Mouse (Mus musculus) gastrocnemius, postnatal 25 days (tissue): ENCODE measurements around the gene Aqp1. TPM values are rescaled to one million over a fixed set of nuclear protein-coding genes. Genes with fewer than 3 reads are reported as not detected.
A peak's percentile ranks its signal among the peaks of the same experiment; 100 is the strongest.

Experiments
- DNase-seq: peaks from one replicate; pipeline ENCODE4 v3.0.0; 2022
- long read RNA-seq, 2 experiments: library from polyadenylated mRNA; stranded (forward); transcript quantifications; one replicate each; pipeline ENCODE4 v2.0.0; 2021
- total RNA-seq, 2 experiments: library from RNA; stranded (reverse); gene quantifications; 1 replicate in 1 of 2; 2 replicates in 1 of 2; pipeline ENCODE4 v1.2.3; 2021

Gene Aqp1
- total RNA-seq = 100 to 1,000 TPM; 203 to 271 TPM
- long read RNA-seq, experiment 1, transcript Aqp1-201 (4 exons, 2,627 nt) = major isoform, 13 of 53 reads
- long read RNA-seq, experiment 1, partial matches to known transcripts = 40 of 53 reads
- long read RNA-seq, experiment 1, other reads (novel, unspliced or antisense) = 0 of 53 reads
- long read RNA-seq, experiment 2, transcript Aqp1-201 (4 exons, 2,627 nt) = major isoform, 14 of 50 reads
- long read RNA-seq, experiment 2, partial matches to known transcripts = 35 of 50 reads
- long read RNA-seq, experiment 2, other reads (novel, unspliced or antisense) = 1 of 50 reads

GRCm38 (mm10) chr6:55335989-55336514 is at the start of gene Aqp1:
Gene Aqp1, plus strand, starts transcription at chr6:55336432.
- peak; percentile 72 for DNase-seq

GRCm38 (mm10) chr6:55288007-55288602 is 48.1 kb upstream of the Aqp1 start:
- no peak for DNase-seq

- peak; percentile 71 for DNase-seq
These were observed 41.6 kb upstream of the Aqp1 start for GRCm38 (mm10) chr6:55294549-55295131.

GRCm38 (mm10) chr6:55295325-55295724 is 40.9 kb upstream of the Aqp1 start:
- DNase-seq = no peak

GRCm38 (mm10) chr6:55299482-55299881 is 36.8 kb upstream of the Aqp1 start:
- DNase-seq = no peak

GRCm38 (mm10) chr6:55299917-55300316 is 36.3 kb upstream of the Aqp1 start:
- no peak for DNase-seq

- DNase-seq = no peak
These were observed 35.5 kb upstream of the Aqp1 start for GRCm38 (mm10) chr6:55300704-55301103.

- DNase-seq = no peak
These were observed 26.1 kb upstream of the Aqp1 start for GRCm38 (mm10) chr6:55310179-55310578.

- DNase-seq = no peak
These were observed 24.3 kb upstream of the Aqp1 start for GRCm38 (mm10) chr6:55311962-55312361.

- DNase-seq = no peak
These were observed 22.3 kb upstream of the Aqp1 start for GRCm38 (mm10) chr6:55313893-55314292.

- no peak for DNase-seq
These were observed 21.6 kb upstream of the Aqp1 start for GRCm38 (mm10) chr6:55314628-55315027.

- DNase-seq = no peak
These were observed 17.6 kb upstream of the Aqp1 start for GRCm38 (mm10) chr6:55318597-55318996.

GRCm38 (mm10) chr6:55319585-55320551 is 16.4 kb upstream of the Aqp1 start:
- no peak for DNase-seq

- DNase-seq = no peak
These were observed 15.3 kb upstream of the Aqp1 start for GRCm38 (mm10) chr6:55320894-55321293.

- DNase-seq = no peak
These were observed 14.7 kb upstream of the Aqp1 start for GRCm38 (mm10) chr6:55321518-55321917.

GRCm38 (mm10) chr6:55322980-55323379 is 13.3 kb upstream of the Aqp1 start:
- DNase-seq = no peak

GRCm38 (mm10) chr6:55323908-55324634 is 12.2 kb upstream of the Aqp1 start:
- DNase-seq = no peak

- no peak for DNase-seq
These were observed 11.4 kb upstream of the Aqp1 start for GRCm38 (mm10) chr6:55324785-55325184.

GRCm38 (mm10) chr6:55326299-55326698 is 9.9 kb upstream of the Aqp1 start:
- peak; percentile 53 for DNase-seq

- no peak for DNase-seq
These were observed 8.9 kb upstream of the Aqp1 start for GRCm38 (mm10) chr6:55327326-55327725.

- DNase-seq = no peak
These were observed 8.1 kb upstream of the Aqp1 start for GRCm38 (mm10) chr6:55328179-55328578.
